Mouse (Mus musculus) small intestine, adult 2 months (tissue): ENCODE data around the gene Ltb. TPM values are rescaled to one million over a fixed set of nuclear protein-coding genes. Genes with fewer than 3 reads are reported as not detected.

ENCODE experiments used
- H3K27ac ChIP-seq: fragments of 200-500 bp; 2 replicates; pipeline ENCODE4 v1.5.1; 2012; ENCODE audit warnings: low read depth, low read length, control low read depth, inconsistent platforms; ENCODE audit not compliant: insufficient read depth
- H3K27me3 ChIP-seq: fragments of 200-500 bp; 2 replicates; pipeline ENCODE4 v1.6.1; 2012; ENCODE audit warnings: mild to moderate bottlenecking, moderate library complexity, low read length, inconsistent platforms; ENCODE audit not compliant: control insufficient read depth, insufficient read depth
- H3K36me3 ChIP-seq: fragments of 200-500 bp; 2 replicates; pipeline ENCODE4 v1.6.1; 2012; ENCODE audit warnings: mild to moderate bottlenecking, low read length, control low read depth, inconsistent platforms; ENCODE audit not compliant: control insufficient read depth, insufficient read depth
- H3K4me1 ChIP-seq: fragments of 200-500 bp; 2 replicates; pipeline ENCODE4 v1.6.1; 2012; ENCODE audit warnings: low read length, inconsistent platforms, mixed read lengths; ENCODE audit not compliant: control insufficient read depth, insufficient read depth, insufficient read length
- H3K4me3 ChIP-seq: fragments of 200-500 bp; 2 replicates; pipeline ENCODE4 v1.5.1; 2012; ENCODE audit warnings: low read depth, mild to moderate bottlenecking, control low read depth, inconsistent platforms, low read length, moderate library complexity
- CTCF ChIP-seq: fragments of 200-500 bp; IDR thresholded peaks from 2 replicates; pipeline ENCODE4 v1.5.1; 2012; ENCODE audit warnings: low read depth, mild to moderate bottlenecking, control low read depth, inconsistent platforms, low read length, moderate library complexity, mixed read lengths; ENCODE audit not compliant: insufficient replicate concordance, insufficient read length; ENCODE audit errors: extremely low read depth
- POLR2A ChIP-seq: fragments of 200-500 bp; IDR thresholded peaks from 2 replicates; pipeline ENCODE4 v1.6.1; 2012; ENCODE audit warnings: low read depth, mild to moderate bottlenecking, control low read depth, inconsistent platforms, low read length, moderate library complexity
- WGBS: fragments of 180-500 bp; shearing (Covaris S2); methylation state at CpG from one replicate; pipeline ENCODE4 v1.1.7; 2018; 5-methylcytosine and 5-hydroxymethylcytosine counted together
- polyA plus RNA-seq: library from polyadenylated mRNA; depleted of rRNA; stranded (reverse); fragments of >200 nt; gene quantifications from 2 replicates; pipeline ENCODE4 v1.2.3, GENCODE M21; 2012

Gene Ltb
- polyA plus RNA-seq, 1 experiment: 32.9 TPM

- Histone ChIP-seq H3K27me3 (no peaks in the 10 kb centered on the region), H3K36me3 (no peaks in the 10 kb centered on the region), H3K4me3 (peak overlapping the region; percentile 56), H3K4me1 (peaks cover 26% of the 10 kb centered on the region), H3K27ac (no peak overlapping the region)
- 52% methylated on average over 11 of the region's 11 CpGs for WGBS
- TF ChIP-seq CTCF (no peak), POLR2A (no peak)
These were observed 6.9 kb downstream of the Ltb start for GRCm38 (mm10) chr17:35201128-35201527.

GRCm38 (mm10) chr17:35201787-35202186 lies 7.5 kb downstream of the Ltb start, which contains the start of gene Tnf:
Gene Tnf, minus strand, starts transcription at chr17:35202007.
- Histone ChIP-seq H3K4me1 (peaks cover 22% of the 10 kb centered on the region), H3K27ac (peak within 1 kb of the TSS; percentile 42), H3K27me3 (no peaks in the 10 kb centered on the region), H3K36me3 (no peaks in the 10 kb centered on the region), H3K4me3 (peak within 1 kb of the TSS; percentile 56)
- TF ChIP-seq CTCF: no peak
- TF ChIP-seq POLR2A: peak; percentile 79; the same call in 1 of the 2 replicates
- 18% methylated on average over 13 of the region's 13 CpGs for WGBS

- Histone ChIP-seq H3K4me1 (peaks cover 22% of the 10 kb centered on the region), H3K27me3 (no peaks in the 10 kb centered on the region), H3K4me3 (no peak overlapping the region), H3K36me3 (no peaks in the 10 kb centered on the region), H3K27ac (peak overlapping the region; percentile 30; the same call in 1 of the 2 replicates)
- WGBS: 79% methylated on average over 4 of the region's 4 CpGs
- TF ChIP-seq POLR2A: no peak
- TF ChIP-seq CTCF: no peak
These were observed 8.2 kb downstream of the Ltb start for GRCm38 (mm10) chr17:35202442-35202841.

- TF ChIP-seq CTCF (no peak), POLR2A (no peak)
- Histone ChIP-seq H3K4me1 (peaks cover 21% of the 10 kb centered on the region), H3K36me3 (no peaks in the 10 kb centered on the region), H3K27ac (no peak within 1 kb of the TSS), H3K4me3 (peak within 1 kb of the TSS; percentile 35; the same call in 1 of the 2 replicates), H3K27me3 (no peaks in the 10 kb centered on the region)
- 62% methylated on average over 20 of the region's 20 CpGs for WGBS
These were observed 10.5 kb downstream of the Ltb start, which contains the start of gene Lta for GRCm38 (mm10) chr17:35204494-35205379. Gene Lta, minus strand, starts transcription at chr17:35205351.

GRCm38 (mm10) chr17:35205380-35205769 lies 11.1 kb downstream of the Ltb start:
- H3K36me3 ChIP-seq: no peaks in the 10 kb centered on the region
- H3K27me3 ChIP-seq: no peaks in the 10 kb centered on the region
- H3K27ac ChIP-seq: no peak overlapping the region
- TF ChIP-seq CTCF: no peak
- TF ChIP-seq POLR2A: no peak
- WGBS: 76% methylated on average over 10 of the region's 10 CpGs
- peaks cover 21% of the 10 kb centered on the region for H3K4me1 ChIP-seq
- peak overlapping the region; percentile 35; the same call in 1 of the 2 replicates for H3K4me3 ChIP-seq

GRCm38 (mm10) chr17:35209785-35210535 lies 15.7 kb downstream of the Ltb start:
- Histone ChIP-seq H3K27me3 (no peaks in the 10 kb centered on the region), H3K27ac (peak overlapping the region; percentile 70), H3K36me3 (no peaks in the 10 kb centered on the region), H3K4me3 (no peak overlapping the region), H3K4me1 (peaks cover 28% of the 10 kb centered on the region)
- TF ChIP-seq CTCF: no peak
- TF ChIP-seq POLR2A: no peak
- 48% methylated on average over 12 of the region's 12 CpGs for WGBS

GRCm38 (mm10) chr17:35210593-35210992 lies 16.4 kb downstream of the Ltb start:
- Histone ChIP-seq H3K36me3 (no peaks in the 10 kb centered on the region), H3K27ac (peak overlapping the region; percentile 70), H3K4me3 (no peak overlapping the region), H3K4me1 (peaks cover 24% of the 10 kb centered on the region), H3K27me3 (no peaks in the 10 kb centered on the region)
- WGBS: 23% methylated on average over 3 of the region's 3 CpGs
- TF ChIP-seq CTCF: no peak
- TF ChIP-seq POLR2A: no peak
